Mouse (Mus musculus): ENCODE data around the gene Scaf1. TPM values are rescaled to one million over a fixed set of nuclear protein-coding genes. Genes with fewer than 3 reads are reported as not detected.

Scaf1 gene
- total and polyA plus RNA-seq, 3 experiments = 17.7 to 81.5 (median 34.4) TPM

DNA sequence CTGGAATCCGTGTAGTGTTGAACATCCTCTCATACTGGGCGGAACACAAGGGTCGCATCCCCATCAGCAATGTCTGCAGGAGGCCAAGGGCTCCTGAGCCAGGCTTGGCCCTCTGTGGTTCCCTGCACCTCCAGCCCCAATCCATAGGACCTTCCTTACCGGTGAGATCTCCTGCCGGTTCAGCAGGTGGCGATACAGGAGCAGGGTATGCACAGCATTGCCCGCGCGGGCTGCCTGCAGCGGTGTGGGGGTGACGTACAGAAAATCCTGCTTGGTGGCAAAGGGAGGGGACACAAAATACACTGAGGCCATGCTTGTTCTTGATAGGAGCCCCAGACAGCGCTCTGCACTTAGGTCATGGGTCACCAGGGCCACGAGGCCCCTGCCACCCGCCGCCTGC lies 49.5 kb downstream of the Scaf1 start:
- H3K27me3 ChIP-seq (ENCODE audit: control insufficient read depth in 1 of 2, insufficient read depth in 2 of 2, low read length in 2 of 2) = no peaks in the 10 kb centered on the region
- H3K9me3 ChIP-seq (replicated peaks; ENCODE audit: insufficient read depth, low read length) = no peaks in the 10 kb centered on the region
- no peak overlapping the region for H3K9ac ChIP-seq (ENCODE audit: control insufficient read depth, low read depth, low read length, poor library complexity, severe bottlenecking)

DNA sequence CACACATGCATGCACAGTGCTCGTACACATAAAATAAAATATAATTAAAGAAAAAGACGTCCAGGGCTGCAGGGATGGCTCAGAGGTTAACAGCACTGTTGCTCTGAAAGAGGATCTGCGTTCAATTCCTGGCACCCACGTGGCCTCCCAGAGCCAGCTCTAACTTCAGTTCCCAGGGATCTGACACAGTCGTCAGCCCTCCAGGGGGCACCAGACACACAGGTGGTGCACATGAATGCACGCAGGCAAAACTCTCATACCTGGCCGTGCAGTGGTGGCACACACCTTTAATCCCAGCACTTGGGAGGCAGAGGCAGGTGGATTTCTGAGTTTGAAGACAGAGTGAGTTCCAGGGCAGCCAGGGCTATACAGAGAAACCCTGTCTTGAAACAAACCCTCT lies 50.2 kb downstream of the Scaf1 start:
- Histone ChIP-seq H3K27me3 (ENCODE audit: control insufficient read depth in 1 of 2, insufficient read depth in 2 of 2, low read length in 2 of 2) (no peaks in the 10 kb centered on the region), H3K4me3 (ENCODE audit: control insufficient read depth in 1 of 2, insufficient read depth in 1 of 2, low read depth in 2 of 2, low read length in 2 of 2) (no peak overlapping the region), H3K9me3 (replicated peaks; ENCODE audit: insufficient read depth, low read length) (no peaks in the 10 kb centered on the region), H3K4me1 (ENCODE audit: control insufficient read depth in 1 of 2, insufficient read depth in 2 of 2, low read length in 2 of 2) (peaks cover 0 to 6% of the 10 kb centered on the region in 2 experiments; a peak in 1 of 4 replicates), H3K79me2 (ENCODE audit: control insufficient read depth, insufficient read depth, low read length, poor library complexity) (no peaks in the 10 kb centered on the region), H3K36me3 (ENCODE audit: control insufficient read depth in 1 of 2, insufficient read depth in 2 of 2, low read length in 2 of 2) (no peaks in the 10 kb centered on the region), H3K9ac (ENCODE audit: control insufficient read depth, low read depth, low read length, poor library complexity, severe bottlenecking) (no peak overlapping the region), H3K27ac (ENCODE audit: control insufficient read depth, low read depth, low read length) (no peak overlapping the region)
- DNase-seq (ENCODE audit: low read depth, low spot score) = peak; percentile 28
- no peak for TF ChIP-seq E2F4 (IDR thresholded peaks at IDR 0.05; ENCODE audit: borderline replicate concordance, low read depth, low read length)
- no peak for TF ChIP-seq GATA1 (IDR thresholded peaks at IDR 0.05; ENCODE audit: low read depth, low read length)
- TF ChIP-seq USF1 (IDR thresholded peaks at IDR 0.05; ENCODE audit: low read depth, low read length) = 0 out of 2 replicates have a peak, but pooled peaks have one; percentile 28
- no peak for TF ChIP-seq SIN3A (IDR thresholded peaks at IDR 0.05; ENCODE audit: low read length)
- peak; percentile 32 for TF ChIP-seq RAD21 (IDR thresholded peaks at IDR 0.05; ENCODE audit: low read depth, low read length)
- no peak for TF ChIP-seq MAZ (IDR thresholded peaks at IDR 0.05; ENCODE audit: low read depth, low read length)
- no peak for TF ChIP-seq MAFK (IDR thresholded peaks at IDR 0.05; ENCODE audit: borderline replicate concordance, low read depth, low read length)
- TF ChIP-seq POLR2AphosphoS5 (IDR thresholded peaks at IDR 0.05; ENCODE audit: borderline replicate concordance, low read depth, low read length) = no peak
- TF ChIP-seq ELF1 (IDR thresholded peaks at IDR 0.05; ENCODE audit: low read depth, low read length) = no peak
- TF ChIP-seq CTCF (IDR thresholded peaks at IDR 0.05 in 2 of 3, conservative IDR thresholded peaks at IDR 0.05 in 1 of 3; ENCODE audit: control insufficient read depth in 1 of 3, insufficient read depth in 1 of 3, low read depth in 2 of 3, low read length in 3 of 3, poor library complexity in 1 of 3, severe bottlenecking in 1 of 3) = peak; percentile 21 to 66 (median 51); a peak in 5 of 6 replicates
- no peak for TF ChIP-seq ZKSCAN1 (IDR thresholded peaks at IDR 0.05; ENCODE audit: low read depth, low read length)
- TF ChIP-seq CHD2 (IDR thresholded peaks at IDR 0.05; ENCODE audit: low read length) = no peak
- TF ChIP-seq MXI1 (IDR thresholded peaks at IDR 0.05; ENCODE audit: low read depth, low read length) = 0 out of 2 replicates have a peak, but pooled peaks have one; percentile 30
- no peak for TF ChIP-seq MAX (IDR thresholded peaks at IDR 0.05; ENCODE audit: low read length)
- peak; percentile 34 for TF ChIP-seq SMC3 (IDR thresholded peaks at IDR 0.05; ENCODE audit: low read depth, low read length)
- TF ChIP-seq HCFC1 (IDR thresholded peaks at IDR 0.05; ENCODE audit: low read depth, low read length) = no peak
- no peak for TF ChIP-seq CHD1 (IDR thresholded peaks at IDR 0.05; ENCODE audit: low read depth, low read length)
- no peak for TF ChIP-seq RCOR1 (IDR thresholded peaks at IDR 0.05; ENCODE audit: low read depth, low read length)

More for the DNA sequence above, 49.5 kb downstream of the Scaf1 start:
- DNase-seq (ENCODE audit: low read depth, low spot score) = no peak
- Histone ChIP-seq H3K27ac (ENCODE audit: control insufficient read depth, low read depth, low read length) (no peak overlapping the region), H3K4me3 (ENCODE audit: control insufficient read depth in 1 of 2, insufficient read depth in 1 of 2, low read depth in 2 of 2, low read length in 2 of 2) (no peak overlapping the region), H3K4me1 (ENCODE audit: control insufficient read depth in 1 of 2, insufficient read depth in 2 of 2, low read length in 2 of 2) (peaks cover 0 to 3% of the 10 kb centered on the region in 2 experiments; a peak in 1 of 4 replicates), H3K36me3 (ENCODE audit: control insufficient read depth in 1 of 2, insufficient read depth in 2 of 2, low read length in 2 of 2) (no peaks in the 10 kb centered on the region), H3K79me2 (ENCODE audit: control insufficient read depth, insufficient read depth, low read length, poor library complexity) (no peaks in the 10 kb centered on the region)
- no peak for TF ChIP-seq MAX (IDR thresholded peaks at IDR 0.05; ENCODE audit: low read length)
- no peak for TF ChIP-seq NELFE (IDR thresholded peaks at IDR 0.05; ENCODE audit: low read depth, low read length)
- TF ChIP-seq MXI1 (IDR thresholded peaks at IDR 0.05; ENCODE audit: low read depth, low read length) = no peak
- TF ChIP-seq GATA1 (IDR thresholded peaks at IDR 0.05; ENCODE audit: low read depth, low read length) = no peak
- TF ChIP-seq E2F4 (IDR thresholded peaks at IDR 0.05; ENCODE audit: borderline replicate concordance, low read depth, low read length) = no peak
- no peak for TF ChIP-seq ZNF384 (IDR thresholded peaks at IDR 0.05; ENCODE audit: low read depth, low read length)
- TF ChIP-seq CTCF (IDR thresholded peaks at IDR 0.05 in 2 of 3, conservative IDR thresholded peaks at IDR 0.05 in 1 of 3; ENCODE audit: control insufficient read depth in 1 of 3, insufficient read depth in 1 of 3, low read depth in 2 of 3, low read length in 3 of 3, poor library complexity in 1 of 3, severe bottlenecking in 1 of 3) = no peak
- no peak for TF ChIP-seq MAFK (IDR thresholded peaks at IDR 0.05; ENCODE audit: borderline replicate concordance, low read depth, low read length)
- no peak for TF ChIP-seq SIN3A (IDR thresholded peaks at IDR 0.05; ENCODE audit: low read length)

Data from MEL (cell line).